Mouse (Mus musculus) testis, adult 2 months (tissue): Measurements from ENCODE around the gene Nxph3.

ENCODE experiments used
- CTCF ChIP-seq: fragments of 200-500 bp; IDR thresholded peaks from 2 replicates; pipeline ENCODE4 v1.5.1; 2012; ENCODE audit warnings: low read depth, mild to moderate bottlenecking, inconsistent platforms, low read length, moderate library complexity; ENCODE audit not compliant: control insufficient read depth, insufficient read depth, insufficient replicate concordance
- POLR2A ChIP-seq: fragments of 200-500 bp; IDR thresholded peaks from 2 replicates; pipeline ENCODE4 v1.6.1; 2012; ENCODE audit warnings: low read depth, mild to moderate bottlenecking, inconsistent platforms, low read length, moderate library complexity; ENCODE audit not compliant: control insufficient read depth

- TF ChIP-seq CTCF (no peak), POLR2A (no peak)
Observed at GRCm38 (mm10) chr11:95515376-95516323, 1.3 kb upstream of the Nxph3 start.
